Mouse (Mus musculus) erythroid progenitor cell, adult 5-6 weeks (primary cell): Measurements from ENCODE around the gene Olfr1211. TPM values are rescaled to one million over a fixed set of nuclear protein-coding genes. Genes with fewer than 3 reads are reported as not detected.

ENCODE experiments used
- ATAC-seq: replicated peaks from 2 replicates; pipeline ENCODE4 v1.8.0; 2016; ENCODE audit warnings: moderate number of reproducible peaks, mild to moderate bottlenecking, moderate TSS enrichment, inconsistent platforms; ENCODE audit not compliant: poor library complexity, low FRiP score, severe bottlenecking
- total RNA-seq, 2 experiments: library from RNA; stranded (forward) in 1 of 2; stranded (reverse) in 1 of 2; fragments of 150-400 nt in 1 of 2; fragments of 186-747, 209-891 nt in 1 of 2; gene quantifications; 2 replicates each; pipeline versions ENCODE4 v1.2.3 to v1.2.4; 2015 to 2017; ENCODE audit warnings: low replicate concordance in 2 of 2

The Olfr1211 gene
- not detected in 2 replicates for total RNA-seq (2015; ENCODE audit: low replicate concordance)
- total RNA-seq (2017; ENCODE audit: low replicate concordance) = not detected in 2 replicates

DNA sequence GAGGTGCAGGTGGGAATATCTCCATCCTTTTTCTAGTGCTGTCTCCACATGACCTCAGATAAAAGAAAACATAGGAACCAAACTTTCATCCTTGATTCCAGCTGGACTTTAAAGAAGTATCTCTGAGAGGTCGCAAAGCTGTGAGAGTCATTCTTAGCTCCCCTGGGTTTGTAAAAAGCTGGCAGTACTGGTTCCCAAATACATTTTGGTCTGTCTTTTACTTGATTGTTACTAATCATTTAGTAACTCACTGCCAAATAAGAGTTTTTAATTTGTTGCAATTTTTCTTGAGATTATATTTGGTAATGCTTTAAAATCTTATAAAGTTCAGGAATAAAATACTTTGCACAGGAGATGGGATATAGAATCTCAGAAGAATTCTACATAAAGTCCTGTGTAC is at the start of gene Olfr1211:
Olfr1211 (minus strand) TSS at position 101 of the 400 bp plus-strand sequence.
- ATAC-seq = no peak

DNA sequence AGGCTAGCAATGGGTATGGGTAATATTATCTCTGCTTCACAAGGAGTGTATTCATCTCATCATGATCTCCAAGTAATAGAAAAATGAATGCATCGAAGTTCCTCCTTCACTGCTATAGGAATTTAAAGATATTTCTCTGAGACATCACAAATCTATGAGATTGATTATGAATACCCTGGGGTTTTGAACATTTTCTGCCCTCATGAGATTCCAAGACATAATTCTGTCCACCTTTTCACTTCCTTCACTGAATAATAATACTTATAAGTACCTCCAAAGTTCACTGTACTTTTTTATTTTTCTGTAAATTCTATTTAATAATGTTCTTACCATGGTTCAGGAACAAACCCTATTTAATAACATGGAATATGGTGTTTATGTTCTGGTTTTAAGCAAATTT is 42.3 kb upstream of the Olfr1211 start, which contains the start of gene Gm13762:
Gm13762 (minus strand) TSS at position 101 of the 400 bp plus-strand sequence.
- ATAC-seq = no peak

DNA sequence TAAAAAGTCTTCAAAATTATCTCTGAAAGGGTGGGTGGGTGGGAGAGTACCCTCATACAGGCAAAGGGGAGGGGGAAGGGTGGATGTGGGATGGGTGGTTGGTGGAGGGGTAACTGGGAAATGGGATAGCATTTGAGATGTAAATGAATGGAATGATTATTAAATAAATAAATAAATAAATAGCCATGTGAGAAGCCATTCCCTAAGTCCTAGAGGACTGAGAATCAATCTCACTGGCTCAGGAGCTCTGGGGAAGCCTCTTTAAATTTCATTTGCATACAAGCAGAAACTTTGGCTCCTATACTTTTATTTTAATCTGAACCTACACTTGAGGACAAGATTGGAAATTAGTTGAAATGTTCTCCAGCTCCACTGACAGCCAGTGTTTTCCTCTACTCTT is 15.8 kb upstream of the Olfr1211 start, which contains the start of gene Olfr1212:
Olfr1212 (plus strand) TSS at position 301 of the 400 bp plus-strand sequence.
- ATAC-seq = no peak

DNA sequence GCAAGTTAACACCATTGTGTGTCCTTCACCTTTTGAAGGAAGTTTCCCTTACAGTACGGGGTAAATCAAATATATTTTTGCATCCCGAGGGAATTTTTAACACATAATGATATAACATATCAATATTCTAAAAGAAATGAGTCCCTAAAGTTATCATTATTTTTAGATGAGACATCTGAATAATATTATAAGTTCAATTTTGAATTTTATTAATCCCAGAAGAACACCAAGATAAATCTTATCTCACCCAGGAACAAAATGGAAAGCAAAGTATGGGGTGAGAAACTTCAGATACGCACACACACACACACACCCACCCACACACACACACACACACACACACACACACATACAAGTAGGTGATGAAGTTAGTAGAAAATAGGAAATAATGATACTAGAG is 22.9 kb downstream of the Olfr1211 start, which contains the start of gene Olfr1209:
Olfr1209 (minus strand) TSS at position 101 of the 400 bp plus-strand sequence.
- no peak for ATAC-seq

DNA sequence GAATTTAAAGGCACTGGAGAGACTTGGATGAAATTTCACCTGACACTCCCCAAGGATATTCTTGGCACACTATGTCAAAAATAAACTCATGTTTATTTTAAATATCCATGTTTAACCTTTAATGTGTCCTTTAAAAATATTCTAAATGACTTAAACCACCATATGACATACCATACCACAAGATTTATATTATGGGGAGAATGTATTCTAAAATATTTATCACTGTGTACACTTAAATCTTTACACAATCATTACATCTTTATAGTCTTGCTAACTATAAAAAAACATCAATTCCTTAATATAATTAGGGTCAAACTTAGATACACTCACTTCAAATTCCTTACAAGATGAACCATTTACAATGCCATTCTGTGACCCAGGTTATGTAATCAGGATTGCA is 35.7 kb downstream of the Olfr1211 start, which contains the start of gene Olfr1208:
Olfr1208 (minus strand) TSS at position 101 of the 400 bp plus-strand sequence.
- no peak for ATAC-seq

Other genes starting within 250 kb of the Olfr1211 start
- not detected in 2 replicates for gene Olfr1195, start 248.9 kb downstream of the Olfr1211 start, total RNA-seq (2015; ENCODE audit: low replicate concordance)
- not detected in 2 replicates for gene Olfr1195, start 248.9 kb downstream of the Olfr1211 start, total RNA-seq (2017; ENCODE audit: low replicate concordance)
- gene Olfr1196, start 233.5 kb downstream of the Olfr1211 start, total RNA-seq (2015; ENCODE audit: low replicate concordance) = not detected in 2 replicates
- gene Olfr1196, start 233.5 kb downstream of the Olfr1211 start, total RNA-seq (2017; ENCODE audit: low replicate concordance) = not detected in 2 replicates
- gene Olfr1197, start 205.7 kb downstream of the Olfr1211 start, total RNA-seq (2015; ENCODE audit: low replicate concordance) = not detected in 2 replicates
- gene Olfr1197, start 205.7 kb downstream of the Olfr1211 start, total RNA-seq (2017; ENCODE audit: low replicate concordance) = not detected in 2 replicates
- gene Olfr1198, start 186.7 kb downstream of the Olfr1211 start, total RNA-seq (2015; ENCODE audit: low replicate concordance) = not detected in 2 replicates
- gene Olfr1198, start 186.7 kb downstream of the Olfr1211 start, total RNA-seq (2017; ENCODE audit: low replicate concordance) = not detected in 2 replicates
- not detected in 2 replicates for gene Olfr1199, start 177.6 kb downstream of the Olfr1211 start, total RNA-seq (2015; ENCODE audit: low replicate concordance)
- not detected in 2 replicates for gene Olfr1199, start 177.6 kb downstream of the Olfr1211 start, total RNA-seq (2017; ENCODE audit: low replicate concordance)
- gene Olfr1200, start 167.6 kb downstream of the Olfr1211 start, total RNA-seq (2015; ENCODE audit: low replicate concordance) = not detected in 2 replicates
- gene Olfr1200, start 167.6 kb downstream of the Olfr1211 start, total RNA-seq (2017; ENCODE audit: low replicate concordance) = not detected in 2 replicates
- not detected in 2 replicates for gene Olfr1201, start 145.1 kb downstream of the Olfr1211 start, total RNA-seq (2015; ENCODE audit: low replicate concordance)
- not detected in 2 replicates for gene Olfr1201, start 145.1 kb downstream of the Olfr1211 start, total RNA-seq (2017; ENCODE audit: low replicate concordance)
- gene Olfr1202, start 123.6 kb downstream of the Olfr1211 start, total RNA-seq (2015; ENCODE audit: low replicate concordance) = not detected in 2 replicates
- not detected in 2 replicates for gene Olfr1202, start 123.6 kb downstream of the Olfr1211 start, total RNA-seq (2017; ENCODE audit: low replicate concordance)
- gene Olfr1205, start 108.4 kb downstream of the Olfr1211 start, total RNA-seq (2015; ENCODE audit: low replicate concordance) = not detected in 2 replicates
- gene Olfr1205, start 108.4 kb downstream of the Olfr1211 start, total RNA-seq (2017; ENCODE audit: low replicate concordance) = not detected in 2 replicates
- gene Olfr1204, start 88.8 kb downstream of the Olfr1211 start, total RNA-seq (2015; ENCODE audit: low replicate concordance) = not detected in 2 replicates
- gene Olfr1204, start 88.8 kb downstream of the Olfr1211 start, total RNA-seq (2017; ENCODE audit: low replicate concordance) = not detected in 2 replicates
- not detected in 2 replicates for gene Olfr1206, start 74.9 kb downstream of the Olfr1211 start, total RNA-seq (2015; ENCODE audit: low replicate concordance)
- not detected in 2 replicates for gene Olfr1206, start 74.9 kb downstream of the Olfr1211 start, total RNA-seq (2017; ENCODE audit: low replicate concordance)
- not detected in 2 replicates for gene Olfr1208, start 35.8 kb downstream of the Olfr1211 start, total RNA-seq (2015; ENCODE audit: low replicate concordance)
- not detected in 2 replicates for gene Olfr1208, start 35.8 kb downstream of the Olfr1211 start, total RNA-seq (2017; ENCODE audit: low replicate concordance)
- not detected in 2 replicates for gene Olfr1209, start 23.0 kb downstream of the Olfr1211 start, total RNA-seq (2015; ENCODE audit: low replicate concordance)
- not detected in 2 replicates for gene Olfr1209, start 23.0 kb downstream of the Olfr1211 start, total RNA-seq (2017; ENCODE audit: low replicate concordance)
- gene Olfr1212, start 15.9 kb upstream of the Olfr1211 start, total RNA-seq (2015; ENCODE audit: low replicate concordance) = not detected in 2 replicates
- gene Olfr1212, start 15.9 kb upstream of the Olfr1211 start, total RNA-seq (2017; ENCODE audit: low replicate concordance) = not detected in 2 replicates
- gene Gm13762, start 42.2 kb upstream of the Olfr1211 start, total RNA-seq (2015; ENCODE audit: low replicate concordance) = not detected in 2 replicates
- gene Gm13762, start 42.2 kb upstream of the Olfr1211 start, total RNA-seq (2017; ENCODE audit: low replicate concordance) = not detected in 2 replicates
- not detected in 2 replicates for gene Olfr1214, start 54.5 kb upstream of the Olfr1211 start, total RNA-seq (2015; ENCODE audit: low replicate concordance)
- gene Olfr1214, start 54.5 kb upstream of the Olfr1211 start, total RNA-seq (2017; ENCODE audit: low replicate concordance) = not detected in 2 replicates
- gene Olfr1215, start 68.9 kb upstream of the Olfr1211 start, total RNA-seq (2015; ENCODE audit: low replicate concordance) = not detected in 2 replicates
- not detected in 2 replicates for gene Olfr1215, start 68.9 kb upstream of the Olfr1211 start, total RNA-seq (2017; ENCODE audit: low replicate concordance)
- gene Olfr1216, start 80.2 kb upstream of the Olfr1211 start, total RNA-seq (2015; ENCODE audit: low replicate concordance) = not detected in 2 replicates
- not detected in 2 replicates for gene Olfr1216, start 80.2 kb upstream of the Olfr1211 start, total RNA-seq (2017; ENCODE audit: low replicate concordance)
- not detected in 2 replicates for gene Olfr1217, start 94.0 kb upstream of the Olfr1211 start, total RNA-seq (2015; ENCODE audit: low replicate concordance)
- gene Olfr1217, start 94.0 kb upstream of the Olfr1211 start, total RNA-seq (2017; ENCODE audit: low replicate concordance) = not detected in 2 replicates
- gene Olfr1218, start 123.1 kb upstream of the Olfr1211 start, total RNA-seq (2015; ENCODE audit: low replicate concordance) = not detected in 2 replicates
- not detected in 2 replicates for gene Olfr1218, start 123.1 kb upstream of the Olfr1211 start, total RNA-seq (2017; ENCODE audit: low replicate concordance)
- not detected in 2 replicates for gene Olfr1219, start 145.4 kb upstream of the Olfr1211 start, total RNA-seq (2015; ENCODE audit: low replicate concordance)
- not detected in 2 replicates for gene Olfr1219, start 145.4 kb upstream of the Olfr1211 start, total RNA-seq (2017; ENCODE audit: low replicate concordance)
- gene Olfr1220, start 168.7 kb upstream of the Olfr1211 start, total RNA-seq (2015; ENCODE audit: low replicate concordance) = not detected in 2 replicates
- gene Olfr1220, start 168.7 kb upstream of the Olfr1211 start, total RNA-seq (2017; ENCODE audit: low replicate concordance) = not detected in 2 replicates
- gene Olfr1221, start 179.2 kb upstream of the Olfr1211 start, total RNA-seq (2015; ENCODE audit: low replicate concordance) = not detected in 2 replicates
- gene Olfr1221, start 179.2 kb upstream of the Olfr1211 start, total RNA-seq (2017; ENCODE audit: low replicate concordance) = not detected in 2 replicates
- gene Olfr1222, start 194.9 kb upstream of the Olfr1211 start, total RNA-seq (2015; ENCODE audit: low replicate concordance) = not detected in 2 replicates
- not detected in 2 replicates for gene Olfr1222, start 194.9 kb upstream of the Olfr1211 start, total RNA-seq (2017; ENCODE audit: low replicate concordance)
- gene Olfr1223, start 213.4 kb upstream of the Olfr1211 start, total RNA-seq (2015; ENCODE audit: low replicate concordance) = not detected in 2 replicates
- not detected in 2 replicates for gene Olfr1223, start 213.4 kb upstream of the Olfr1211 start, total RNA-seq (2017; ENCODE audit: low replicate concordance)
- not detected in 2 replicates for gene Olfr1224-ps1, start 226.0 kb upstream of the Olfr1211 start, total RNA-seq (2015; ENCODE audit: low replicate concordance)
- gene Olfr1224-ps1, start 226.0 kb upstream of the Olfr1211 start, total RNA-seq (2017; ENCODE audit: low replicate concordance) = not detected in 2 replicates
- not detected in 2 replicates for gene Olfr1225, start 236.6 kb upstream of the Olfr1211 start, total RNA-seq (2015; ENCODE audit: low replicate concordance)
- gene Olfr1225, start 236.6 kb upstream of the Olfr1211 start, total RNA-seq (2017; ENCODE audit: low replicate concordance) = not detected in 2 replicates